Mouse (Mus musculus) limb, embryonic 12.5 days (tissue): ENCODE data around the gene Trem1. TPM values are rescaled to one million over a fixed set of nuclear protein-coding genes. Genes with fewer than 3 reads are reported as not detected.

Experiments
- ATAC-seq: fragments of 200-750 bp; cut with Nextera tagmentation; 2 replicates; pipeline ENCODE4 v1.8.0; 2017; ENCODE audit warnings: low read depth, moderate TSS enrichment; ENCODE audit not compliant: insufficient number of reproducible peaks, insufficient read depth, low FRiP score, low TSS enrichment
- H3K27ac ChIP-seq: fragments of 300-500 bp; sonication (generic); 2 replicates; pipeline ENCODE4 v1.5.1; 2016; ENCODE audit warnings: mild to moderate bottlenecking, moderate library complexity
- H3K27me3 ChIP-seq: fragments of 300-500 bp; sonication (generic); 2 replicates; pipeline ENCODE4 v1.6.1; 2016; ENCODE audit warnings: mild to moderate bottlenecking, moderate library complexity
- H3K36me3 ChIP-seq: fragments of 300-500 bp; sonication (generic); 2 replicates; pipeline ENCODE4 v1.6.1; 2016; ENCODE audit warnings: mild to moderate bottlenecking, moderate library complexity
- H3K4me1 ChIP-seq: fragments of 300-500 bp; sonication (generic); replicated peaks from 2 replicates; pipeline ENCODE4 v1.6.1; 2016
- H3K4me2 ChIP-seq: fragments of 300-500 bp; sonication (generic); 2 replicates; pipeline ENCODE4 v1.6.1; 2016; ENCODE audit warnings: mild to moderate bottlenecking, moderate library complexity
- H3K4me3 ChIP-seq: fragments of 300-500 bp; sonication (generic); replicated peaks from 2 replicates; pipeline ENCODE4 v1.5.1; 2016; ENCODE audit warnings: mild to moderate bottlenecking
- H3K9ac ChIP-seq: fragments of 300-500 bp; sonication (generic); replicated peaks from 2 replicates; pipeline ENCODE4 v1.6.1; 2016; ENCODE audit warnings: mild to moderate bottlenecking, moderate library complexity
- H3K9me3 ChIP-seq: fragments of 300-500 bp; sonication (generic); 2 replicates; pipeline ENCODE4 v1.6.1; 2016; ENCODE audit warnings: mild to moderate bottlenecking, moderate library complexity
- WGBS: fragments of 180-500 bp; shearing (Covaris S2); methylation state at CpG from one replicate; pipeline ENCODE4 v1.1.7; 2016; 5-methylcytosine and 5-hydroxymethylcytosine counted together
- polyA plus RNA-seq: library from polyadenylated mRNA; unstranded; fragments of >200 nt; fragmentation: Nextera tagmentation; extraction: Ambion mirVana; gene quantifications from 2 replicates; pipeline ENCODE4 v1.2.1, GENCODE M21; 2016

Trem1 gene
- polyA plus RNA-seq, 1 experiment from 2014 or later, result not detected

DNA sequence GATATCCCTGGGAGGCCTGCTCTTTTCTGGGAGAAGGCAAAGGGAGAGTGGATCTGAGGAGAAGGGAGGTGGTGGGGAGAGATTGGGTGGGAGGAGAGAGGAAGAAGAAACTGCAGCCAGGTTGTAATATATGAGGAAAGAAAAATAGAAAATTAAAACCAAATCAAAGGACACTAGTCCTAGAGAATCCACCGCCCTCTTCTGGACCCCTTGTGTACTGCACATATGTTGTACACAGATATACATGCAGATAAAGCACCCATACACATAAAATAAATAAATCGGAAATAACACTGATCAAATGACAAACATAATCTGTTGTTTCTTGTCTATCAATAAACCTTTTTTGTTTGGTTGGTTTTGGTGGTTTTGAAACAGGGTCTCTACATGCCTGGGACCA, 54.7 kb downstream of the Trem1 start:
- Histone ChIP-seq H3K4me1 (peaks cover 4% of the 10 kb centered on the region; the same call in 1 of the 2 replicates), H3K27me3 (no peaks in the 10 kb centered on the region), H3K27ac (no peak overlapping the region), H3K4me3 (no peak overlapping the region), H3K9ac (no peak overlapping the region), H3K9me3 (no peaks in the 10 kb centered on the region), H3K4me2 (no peak overlapping the region), H3K36me3 (no peaks in the 10 kb centered on the region)
- no peak for ATAC-seq
- WGBS, result 66% methylated on average over 2 of the region's 2 CpGs

DNA sequence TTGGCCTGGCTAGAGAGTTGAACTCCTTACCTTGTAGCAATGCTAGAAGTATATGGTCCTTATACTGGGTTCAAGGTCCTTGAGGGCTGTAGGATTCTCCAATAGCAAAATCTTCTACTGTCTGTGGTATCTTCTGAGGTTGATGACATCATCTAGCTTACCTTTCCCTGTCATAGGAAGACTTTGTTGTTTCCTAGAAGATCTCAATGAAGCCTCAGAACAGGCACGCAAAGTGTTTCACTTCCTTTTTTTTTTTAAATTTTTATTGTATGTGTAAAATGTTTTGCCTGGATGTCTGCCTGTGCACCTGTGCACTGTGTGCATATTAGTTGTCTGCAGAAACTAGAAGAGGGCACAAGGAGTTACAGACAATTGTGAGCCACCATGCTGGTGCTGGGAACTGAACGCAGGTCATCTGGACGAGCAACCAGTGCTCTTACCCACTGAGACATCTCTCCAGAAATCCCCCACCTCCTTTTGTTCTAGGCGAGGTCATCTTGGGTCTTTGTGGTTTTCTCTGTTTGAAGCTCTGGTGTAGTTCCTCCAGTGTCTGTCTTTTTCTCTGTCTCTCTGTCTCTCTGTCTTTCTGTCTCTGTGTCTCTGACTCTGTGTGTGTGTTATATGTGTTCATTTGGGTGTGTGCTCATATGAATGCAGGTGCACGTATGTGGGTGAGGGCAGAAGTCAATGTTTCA, 61.1 kb downstream of the Trem1 start:
- H3K9ac ChIP-seq, result no peak overlapping the region
- WGBS, result 83% methylated on average over 5 of the region's 5 CpGs
- H3K27ac ChIP-seq, result no peak overlapping the region
- no peaks in the 10 kb centered on the region for H3K9me3 ChIP-seq
- no peaks in the 10 kb centered on the region for H3K36me3 ChIP-seq
- H3K4me3 ChIP-seq, result no peak overlapping the region
- no peaks in the 10 kb centered on the region for H3K27me3 ChIP-seq
- ATAC-seq, result no peak
- H3K4me2 ChIP-seq, result no peak overlapping the region
- H3K4me1 ChIP-seq, result no peaks in the 10 kb centered on the region

Other genes with a start within 250 kb of the Trem1 start
- not detected in 2 replicates for gene 1700122O11Rik, start 194.5 kb upstream of the Trem1 start, polyA plus RNA-seq
- not detected in 2 replicates for gene 1700067P10Rik, start 143.4 kb upstream of the Trem1 start, polyA plus RNA-seq
- not detected in 2 replicates for gene 9830107B12Rik, start 86.5 kb upstream of the Trem1 start, polyA plus RNA-seq
- gene A530064D06Rik, start 65.5 kb upstream of the Trem1 start, polyA plus RNA-seq, result not detected in 2 replicates
- not detected in 2 replicates for gene Trem3, start 15.0 kb downstream of the Trem1 start, polyA plus RNA-seq
- not detected in 2 replicates for gene Treml4, start 31.5 kb downstream of the Trem1 start, polyA plus RNA-seq
- gene Treml2, start 66.7 kb downstream of the Trem1 start, polyA plus RNA-seq, result 0.10 and 0.58 TPM in 2 replicates
- 0.10 TPM in 1 of 2 replicates, not detected in the other for gene B430306N03Rik, start 83.4 kb downstream of the Trem1 start, polyA plus RNA-seq
- gene Trem2, start 113.6 kb downstream of the Trem1 start, polyA plus RNA-seq, result 1.9 and 2.0 TPM in 2 replicates
- 2.0 and 2.3 TPM in 2 replicates for gene Treml1, start 127.1 kb downstream of the Trem1 start, polyA plus RNA-seq
- gene Nfya, start 177.1 kb downstream of the Trem1 start, polyA plus RNA-seq, result 19.7 and 21.3 TPM in 2 replicates
- gene Oard1, start 177.2 kb downstream of the Trem1 start, polyA plus RNA-seq, result 59.5 and 61.4 TPM in 2 replicates
- gene Apobec2, start 200.2 kb downstream of the Trem1 start, polyA plus RNA-seq, result 8.1 and 8.2 TPM in 2 replicates
- 2.1 and 3.0 TPM in 2 replicates for gene Tspo2, start 218.8 kb downstream of the Trem1 start, polyA plus RNA-seq
- gene Unc5cl, start 222.1 kb downstream of the Trem1 start, polyA plus RNA-seq, result 0.12 and 0.28 TPM in 2 replicates